Mouse (Mus musculus) CH12.LX (cell line): ENCODE measurements around the gene Iqch. TPM values are rescaled to one million over a fixed set of nuclear protein-coding genes. Genes with fewer than 3 reads are reported as not detected.

ENCODE experiments used
- DNase-seq: peaks from one replicate; pipeline ENCODE4 v3.0.0-alpha.2; 2013; ENCODE audit errors: extremely low read depth
- H3K27ac ChIP-seq: 2 replicates; pipeline ENCODE4 v1.5.1; 2012; ENCODE audit warnings: low read depth, mild to moderate bottlenecking, control low read depth, moderate library complexity; ENCODE audit not compliant: insufficient read depth
- H3K27me3 ChIP-seq: replicated peaks from 2 replicates; pipeline ENCODE3; 2012; ENCODE audit warnings: inconsistent platforms
- H3K36me3 ChIP-seq, 2 experiments: replicated peaks in 1 of 2; 2 replicates each; pipeline versions ENCODE3 to v1.6.1; 2012; ENCODE audit warnings: inconsistent platforms in 1 of 2, low read length in 1 of 2, mild to moderate bottlenecking in 1 of 2, mixed read lengths in 1 of 2, moderate library complexity in 1 of 2; ENCODE audit not compliant: control insufficient read depth in 1 of 2, insufficient read depth in 1 of 2
- H3K4me1 ChIP-seq, 2 experiments: 2 replicates each; pipeline ENCODE4 v1.6.1; 2012; ENCODE audit warnings: inconsistent platforms in 1 of 2, moderate library complexity in 1 of 2; ENCODE audit not compliant: insufficient read depth in 2 of 2, control insufficient read depth in 1 of 2
- H3K4me2 ChIP-seq: 2 replicates; pipeline ENCODE4 v1.6.1; 2012; ENCODE audit warnings: low read depth, mild to moderate bottlenecking, control low read depth; ENCODE audit not compliant: poor library complexity, insufficient read depth, severe bottlenecking
- H3K4me3 ChIP-seq, 3 experiments: fragments of 150-350 bp in 1 of 3; sonication (generic) in 1 of 3; replicated peaks in 1 of 3; 2 replicates each; pipeline versions ENCODE3 to v1.5.1; 2011 to 2012; ENCODE audit warnings: low read depth in 2 of 3, low read length in 2 of 3, mild to moderate bottlenecking in 2 of 3, moderate library complexity in 2 of 3, control low read depth in 1 of 3, improper control_type of control experiment in 1 of 3, inconsistent platforms in 1 of 3, mixed read lengths in 1 of 3; ENCODE audit not compliant: poor library complexity in 1 of 3
- H3K79me2 ChIP-seq: replicated peaks from 2 replicates; pipeline ENCODE4 v1.6.1; 2012; ENCODE audit warnings: mild to moderate bottlenecking, moderate library complexity; ENCODE audit not compliant: control insufficient read depth, poor library complexity, insufficient read depth, severe bottlenecking; ENCODE audit errors: extremely low read depth
- H3K9ac ChIP-seq: 2 replicates; pipeline ENCODE4 v1.6.1; 2012; ENCODE audit warnings: low read depth, mild to moderate bottlenecking, control low read depth, moderate library complexity; ENCODE audit not compliant: insufficient read depth
- H3K9me3 ChIP-seq: replicated peaks from 2 replicates; pipeline ENCODE3; 2012; ENCODE audit warnings: low read length, inconsistent platforms, mixed read lengths
- CHD1 ChIP-seq: IDR thresholded peaks from 2 replicates; pipeline ENCODE4 v1.6.1; 2012; ENCODE audit warnings: low read depth, low read length, improper control_type of control experiment, inconsistent platforms
- CHD2 ChIP-seq: IDR thresholded peaks from 2 replicates; pipeline ENCODE4 v1.6.1; 2011; ENCODE audit warnings: low read length, improper control_type of control experiment
- CTCF ChIP-seq, 2 experiments: IDR thresholded peaks in 1 of 2; conservative IDR thresholded peaks in 1 of 2; 2 replicates each; pipeline ENCODE4 v1.5.1; 2011 to 2012; ENCODE audit warnings: low read depth in 2 of 2, low read length in 2 of 2, improper control_type of control experiment in 1 of 2, inconsistent platforms in 1 of 2, mild to moderate bottlenecking in 1 of 2, moderate library complexity in 1 of 2
- ELF1 ChIP-seq: IDR thresholded peaks from 2 replicates; pipeline ENCODE4 v1.6.1; 2014; ENCODE audit warnings: low read depth, mild to moderate bottlenecking, inconsistent platforms, low read length, improper control_type of control experiment
- EP300 ChIP-seq: IDR thresholded peaks from 2 replicates; pipeline ENCODE4 v1.6.1; 2011; ENCODE audit warnings: low read length, improper control_type of control experiment
- IRF4 ChIP-seq: IDR thresholded peaks from 2 replicates; pipeline ENCODE4 v1.6.1; 2014; ENCODE audit warnings: low read depth, mild to moderate bottlenecking, inconsistent platforms, low read length, improper control_type of control experiment
- JUN ChIP-seq: IDR thresholded peaks from 2 replicates; pipeline ENCODE4 v1.6.1; 2011; ENCODE audit warnings: low read depth, mild to moderate bottlenecking, low read length, improper control_type of control experiment, moderate library complexity; ENCODE audit not compliant: insufficient read depth
- KAT2A ChIP-seq: IDR thresholded peaks from 2 replicates; pipeline ENCODE4 v1.6.1; 2012; ENCODE audit warnings: low read length, improper control_type of control experiment, inconsistent platforms; ENCODE audit not compliant: insufficient replicate concordance
- MAFK ChIP-seq: IDR thresholded peaks from 2 replicates; pipeline ENCODE4 v1.6.1; 2011; ENCODE audit warnings: low read length, improper control_type of control experiment; ENCODE audit not compliant: insufficient replicate concordance
- MAZ ChIP-seq: IDR thresholded peaks from 2 replicates; pipeline ENCODE4 v1.6.1; 2012; ENCODE audit warnings: low read depth, mild to moderate bottlenecking, inconsistent platforms, low read length, improper control_type of control experiment, moderate library complexity
- MEF2A ChIP-seq: IDR thresholded peaks from 2 replicates; pipeline ENCODE4 v1.6.1; 2014; ENCODE audit warnings: low read depth, mild to moderate bottlenecking, inconsistent platforms, low read length, improper control_type of control experiment, borderline replicate concordance
- RAD21 ChIP-seq: IDR thresholded peaks from 2 replicates; pipeline ENCODE4 v1.6.1; 2011; ENCODE audit warnings: low read depth, mild to moderate bottlenecking, low read length, improper control_type of control experiment, moderate library complexity
- RCOR1 ChIP-seq: conservative IDR thresholded peaks from 2 replicates; pipeline ENCODE4 v1.6.1; 2012; ENCODE audit warnings: low read depth, mild to moderate bottlenecking, inconsistent platforms, low read length, improper control_type of control experiment
- TCF12 ChIP-seq: IDR thresholded peaks from 2 replicates; pipeline ENCODE4 v1.6.1; 2014; ENCODE audit warnings: low read depth, mild to moderate bottlenecking, inconsistent platforms, low read length, improper control_type of control experiment
- UBTF ChIP-seq: IDR thresholded peaks from 2 replicates; pipeline ENCODE4 v1.6.1; 2012; ENCODE audit warnings: low read depth, mild to moderate bottlenecking, inconsistent platforms, low read length, improper control_type of control experiment, moderate library complexity
- USF1 ChIP-seq: IDR thresholded peaks from 2 replicates; pipeline ENCODE4 v1.6.1; 2014; ENCODE audit warnings: low read depth, mild to moderate bottlenecking, inconsistent platforms, low read length, improper control_type of control experiment
- ZC3H11A ChIP-seq: IDR thresholded peaks from 2 replicates; pipeline ENCODE4 v1.6.1; 2012; ENCODE audit warnings: low read depth, mild to moderate bottlenecking, inconsistent platforms, low read length, improper control_type of control experiment
- ZNF384 ChIP-seq: IDR thresholded peaks from 2 replicates; pipeline ENCODE4 v1.6.1; 2012; ENCODE audit warnings: low read depth, low read length, improper control_type of control experiment, inconsistent platforms
- dilution Hi-C: fragments of 300-500 bp; cut with MboI; formaldehyde crosslinking; loops from 2 replicates; pipeline ENCODE4 v1.14.3; 2020; ENCODE audit warnings: low sequenced_read_pairs; ENCODE audit not compliant: extremely low pct_unique_long_range_greater_than_20kb, extremely low pct_ligation_motif_present
- in situ Hi-C: fragments of 300-500 bp; cut with MboI; formaldehyde crosslinking; loops from 3 replicates; pipeline ENCODE4 v1.14.3; 2019; ENCODE audit warnings: low sequenced_read_pairs, low pct_ligation_motif_present, low pct_unique_long_range_greater_than_20kb, mixed read lengths
- polyA plus RNA-seq: library from polyadenylated mRNA; unstranded; fragments of >175 nt; gene quantifications from 2 replicates; pipeline ENCODE4 v1.2.1, GENCODE M21; 2012; ENCODE audit warnings: low read depth; ENCODE audit not compliant: insufficient read length
- total RNA-seq, 2 experiments: library from RNA; depleted of rRNA; stranded (reverse); fragments of 300-350 nt in 1 of 2; fragments of >200 nt in 1 of 2; gene quantifications; 2 replicates each; pipeline ENCODE4 v1.2.3; 2012 to 2014

Gene Iqch
- total and polyA plus RNA-seq, 3 experiments = 0.04 to 0.21 (median 0.15) TPM

GRCm38 (mm10) chr9:63503890-63504289 is 98.4 kb downstream of the Iqch start:
- no peak for TF ChIP-seq CHD1
- TF ChIP-seq KAT2A = no peak
- TF ChIP-seq ZNF384 = no peak
- TF ChIP-seq RAD21 = no peak
- no peak for TF ChIP-seq IRF4
- no peak for TF ChIP-seq ELF1
- no peak for TF ChIP-seq TCF12
- no peak for TF ChIP-seq CTCF (conservative IDR thresholded peaks at IDR 0.05 in 1 of 2, IDR thresholded peaks at IDR 0.05 in 1 of 2; ENCODE audit: low read depth in 2 of 2, low read length in 2 of 2)
- no peak for TF ChIP-seq ZC3H11A
- Histone ChIP-seq H3K9me3 (peaks cover 3% of the 10 kb centered on the region), H3K36me3 (no peaks in the 10 kb centered on the region), H3K79me2 (no peaks in the 10 kb centered on the region), H3K4me2 (no peak overlapping the region), H3K9ac (no peak overlapping the region), H3K27me3 (no peaks in the 10 kb centered on the region), H3K4me3 (no peak overlapping the region), H3K4me1 (peaks cover 17 to 62% of the 10 kb centered on the region in 2 experiments), H3K27ac (no peak overlapping the region)
- DNase-seq = no peak
- in situ Hi-C loops (no loop called here), dilution Hi-C loops (no loop called here)

- DNase-seq = no peak
- no peaks in the 10 kb centered on the region for H3K36me3 ChIP-seq
- peaks cover 12 to 50% of the 10 kb centered on the region in 2 experiments for H3K4me1 ChIP-seq
- no peaks in the 10 kb centered on the region for H3K27me3 ChIP-seq
- dilution Hi-C loops = no loop called here
- H3K4me3 ChIP-seq = no peak overlapping the region
- no peak overlapping the region for H3K27ac ChIP-seq
- peaks cover 3% of the 10 kb centered on the region for H3K9me3 ChIP-seq
- TF ChIP-seq EP300 = 0 out of 2 replicates have a peak, but pooled peaks have one; percentile 23
- no peak for TF ChIP-seq MEF2A
- no peak for TF ChIP-seq MAZ
- TF ChIP-seq TCF12 = no peak
- no peak for TF ChIP-seq UBTF
- TF ChIP-seq JUN = no peak
- no peak for TF ChIP-seq USF1
- no peak for TF ChIP-seq KAT2A
- 0 out of 2 replicates have a peak, but pooled peaks have one; percentile 47 for TF ChIP-seq MAFK
- no peak for TF ChIP-seq CHD2
- TF ChIP-seq RCOR1 = no peak
- TF ChIP-seq IRF4 = peak; percentile 21; the same call in 1 of the 2 replicates
- in situ Hi-C loops = no loop called here
- no peaks in the 10 kb centered on the region for H3K79me2 ChIP-seq
- H3K9ac ChIP-seq = no peak overlapping the region
- no peak overlapping the region for H3K4me2 ChIP-seq
Observed at GRCm38 (mm10) chr9:63501516-63501915, 100.8 kb downstream of the Iqch start.
